Mouse (Mus musculus) lung, embryonic 16.5 days (tissue): ENCODE measurements around the gene Nccrp1. TPM values are rescaled to one million over a fixed set of nuclear protein-coding genes. Genes with fewer than 3 reads are reported as not detected.
"Not testable (repeated sequence)": the region's sequence is repeated elsewhere in the genome, so short reads cannot be mapped to it uniquely, and the experiment has no call there.

Source experiments
- ATAC-seq: fragments of 200-750 bp; cut with Nextera tagmentation; 2 replicates; pipeline ENCODE4 v1.8.0; 2017; ENCODE audit warnings: low read depth, mild to moderate bottlenecking, moderate library complexity
- H3K27ac ChIP-seq: fragments of 300-500 bp; sonication (generic); 2 replicates; pipeline ENCODE4 v1.5.1; 2014; ENCODE audit warnings: mild to moderate bottlenecking, control low read depth, low read length
- H3K27me3 ChIP-seq: fragments of 300-500 bp; sonication (generic); 2 replicates; pipeline ENCODE4 v1.6.1; 2014; ENCODE audit warnings: low read depth, low read length, mixed read lengths; ENCODE audit not compliant: control insufficient read depth, insufficient read depth
- H3K36me3 ChIP-seq: fragments of 300-500 bp; sonication (generic); 2 replicates; pipeline ENCODE4 v1.6.1; 2014; ENCODE audit warnings: low read length; ENCODE audit not compliant: control insufficient read depth, insufficient read depth
- H3K4me1 ChIP-seq: fragments of 300-500 bp; sonication (generic); replicated peaks from 2 replicates; pipeline ENCODE4 v1.6.1; 2014; ENCODE audit warnings: low read length, mixed read lengths; ENCODE audit not compliant: control insufficient read depth, insufficient read depth
- H3K4me2 ChIP-seq: fragments of 300-500 bp; sonication (generic); 2 replicates; pipeline ENCODE4 v1.6.1; 2014; ENCODE audit warnings: low read depth, low read length, control low read depth
- H3K4me3 ChIP-seq: fragments of 300-500 bp; sonication (generic); 2 replicates; pipeline ENCODE4 v1.5.1; 2014; ENCODE audit warnings: mild to moderate bottlenecking, low read length, control low read depth
- H3K9ac ChIP-seq: fragments of 300-500 bp; sonication (generic); 2 replicates; pipeline ENCODE4 v1.6.1; 2014; ENCODE audit warnings: low read length, control low read depth
- H3K9me3 ChIP-seq: fragments of 300-500 bp; sonication (generic); 2 replicates; pipeline ENCODE4 v1.6.1; 2016; ENCODE audit warnings: low read length; ENCODE audit not compliant: control insufficient read depth
- WGBS: fragments of 180-500 bp; shearing (Covaris S2); extraction: QIAGEN DNeasy Blood & Tissue Kit; methylation state at CpG from one replicate; pipeline ENCODE4 v1.1.7; 2014; 5-methylcytosine and 5-hydroxymethylcytosine counted together
- microRNA-seq: library from miRNA; unstranded; fragments of <30 nt; microRNA quantifications from one replicate; pipeline ENCODE4, GENCODE M21; 2016
- polyA plus RNA-seq: library from polyadenylated mRNA; unstranded; fragments of >200 nt; fragmentation: Nextera tagmentation; extraction: Ambion mirVana; gene quantifications from 2 replicates; pipeline ENCODE4 v1.2.1, GENCODE M21; 2015

The Nccrp1 gene
- polyA plus RNA-seq, 1 experiment from 2014 or later = not detected

DNA sequence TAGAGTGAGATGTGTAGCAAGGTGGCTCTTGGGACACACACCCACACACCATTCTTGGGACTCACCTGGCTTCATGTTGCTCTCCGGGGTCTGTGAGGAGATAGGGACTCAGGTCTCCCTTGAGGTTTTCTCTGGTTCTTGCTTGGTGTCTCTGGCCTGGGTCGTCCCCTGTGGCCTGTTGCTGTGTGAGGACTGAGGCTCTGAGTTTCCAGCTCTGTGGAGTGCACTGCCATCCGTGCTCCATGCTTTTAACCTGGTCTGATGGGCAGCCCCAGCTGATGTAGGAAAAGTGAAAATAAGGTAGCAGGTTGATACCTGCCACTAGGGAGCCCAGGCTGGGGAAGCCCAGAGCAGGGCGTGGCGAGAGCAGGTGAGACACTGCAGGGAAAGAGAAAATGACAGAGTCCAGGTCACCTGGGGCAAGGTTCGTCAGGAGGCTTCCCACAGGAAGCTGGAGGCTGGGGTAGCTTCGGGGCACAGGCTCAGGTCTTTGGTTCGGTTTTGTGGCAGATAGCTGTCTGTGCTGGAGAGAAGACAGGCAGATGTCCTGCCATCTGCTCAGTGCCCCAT lies 36.6 kb downstream of the Nccrp1 start, which contains the start of gene Ifnl2:
TSS of gene Ifnl2 (minus strand) at position 51 of the 570 bp plus-strand sequence.
- H3K36me3 ChIP-seq, H3K27me3 ChIP-seq, H3K4me1 ChIP-seq, H3K4me3 ChIP-seq, H3K9ac ChIP-seq, ATAC-seq, H3K4me2 ChIP-seq, H3K27ac ChIP-seq, H3K9me3 ChIP-seq: not testable (repeated sequence)
- 64% methylated on average over 8 of the region's 8 CpGs for WGBS

DNA sequence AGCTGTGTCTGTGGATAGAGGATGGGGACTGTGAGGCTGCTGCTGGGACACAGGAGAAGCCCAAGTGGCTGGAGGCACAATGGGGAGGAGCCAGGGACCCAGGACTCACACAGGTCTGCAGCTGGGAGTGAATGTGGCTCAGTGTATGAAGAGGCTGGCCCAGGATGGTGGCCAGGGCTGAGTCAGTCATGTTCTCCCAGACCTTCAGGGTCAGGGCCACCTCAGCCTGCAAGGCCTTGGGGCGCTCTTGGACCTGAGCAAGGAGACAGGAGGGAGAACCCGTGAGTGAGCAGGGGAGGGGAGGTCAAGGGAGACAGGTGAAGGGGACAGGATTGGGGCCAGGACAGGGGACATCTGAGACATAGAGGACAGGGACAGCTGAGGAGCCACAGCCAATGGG lies 37.9 kb downstream of the Nccrp1 start:
- H3K4me2 ChIP-seq, H3K27me3 ChIP-seq, H3K9ac ChIP-seq, H3K4me1 ChIP-seq, H3K9me3 ChIP-seq, H3K27ac ChIP-seq, ATAC-seq, H3K36me3 ChIP-seq, H3K4me3 ChIP-seq: not testable (repeated sequence)
- WGBS = 80% methylated on average over 1 of the region's 2 CpGs

DNA sequence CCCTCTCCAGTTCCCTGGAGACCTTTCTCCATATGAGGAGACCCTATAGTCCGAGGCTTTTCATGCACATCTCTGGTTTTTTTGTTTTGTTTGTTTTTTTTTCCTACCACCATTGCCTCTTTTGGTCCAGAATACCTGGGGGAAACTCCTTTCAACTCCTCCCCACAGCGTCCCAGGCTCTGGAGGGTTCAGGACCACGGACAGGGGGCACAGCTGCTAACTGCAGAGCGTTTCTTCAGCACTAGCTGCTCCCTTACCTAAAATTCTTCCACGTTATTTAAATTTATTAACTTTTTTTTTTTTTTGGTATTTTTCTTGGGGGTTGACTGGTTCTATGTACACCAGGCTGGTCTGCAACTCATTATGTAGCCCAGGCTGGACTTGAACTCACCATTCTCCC lies 41.5 kb downstream of the Nccrp1 start:
- 5% methylated on average over 5 of the region's 5 CpGs for WGBS

DNA sequence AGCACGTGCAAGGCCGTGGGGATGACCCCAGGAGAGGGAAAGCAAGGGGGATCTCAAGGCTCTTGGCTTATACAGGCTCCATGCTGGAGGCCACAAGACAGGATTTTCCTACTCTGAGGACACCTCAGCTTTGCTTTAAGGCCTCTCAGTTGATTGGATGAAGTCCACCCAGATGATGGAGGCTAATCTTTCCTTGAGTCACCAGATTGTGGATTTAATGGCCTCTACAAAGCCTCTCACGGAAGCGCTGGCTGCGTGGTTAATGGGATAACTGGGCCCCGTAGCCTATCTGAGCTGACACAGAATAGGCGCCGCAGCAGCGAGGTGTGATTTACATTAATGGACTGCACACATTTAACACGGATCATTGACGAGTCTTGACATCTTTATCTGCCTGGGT lies 51.6 kb downstream of the Nccrp1 start:
- no peak overlapping the region for H3K27ac ChIP-seq
- H3K9ac ChIP-seq = no peak overlapping the region
- no peak overlapping the region for H3K4me3 ChIP-seq
- no peak overlapping the region for H3K4me2 ChIP-seq
- H3K4me1 ChIP-seq = no peaks in the 10 kb centered on the region
- H3K36me3 ChIP-seq = no peaks in the 10 kb centered on the region
- no peaks in the 10 kb centered on the region for H3K9me3 ChIP-seq
- WGBS = 57% methylated on average over 11 of the region's 11 CpGs
- no peak for ATAC-seq
- no peaks in the 10 kb centered on the region for H3K27me3 ChIP-seq

More for the DNA sequence above, 41.5 kb downstream of the Nccrp1 start:
- Histone ChIP-seq H3K27me3 (no peaks in the 10 kb centered on the region), H3K4me2 (no peak overlapping the region), H3K4me1 (no peaks in the 10 kb centered on the region), H3K36me3 (no peaks in the 10 kb centered on the region), H3K4me3 (no peak overlapping the region), H3K9ac (no peak overlapping the region), H3K27ac (no peak overlapping the region), H3K9me3 (no peaks in the 10 kb centered on the region)
- ATAC-seq = no peak

Small RNA genes within 50 kb of the gene (microRNA-seq; reads per million reads assigned to microRNA genes)
- gene Mir7049 = not detected

Other genes with a start within 250 kb of the Nccrp1 start
- 0.20 and 0.43 TPM in 2 replicates for gene Dll3, start 245.0 kb downstream of the Nccrp1 start, polyA plus RNA-seq
- gene Timm50, start 235.2 kb downstream of the Nccrp1 start, polyA plus RNA-seq = 120 and 124 TPM in 2 replicates
- gene Supt5, start 208.5 kb downstream of the Nccrp1 start, polyA plus RNA-seq = 84.4 and 91.8 TPM in 2 replicates
- gene Rps16, start 196.6 kb downstream of the Nccrp1 start, polyA plus RNA-seq = 981 and 1,007 TPM in 2 replicates
- gene Plekhg2, start 174.7 kb downstream of the Nccrp1 start, polyA plus RNA-seq = 69.0 and 70.0 TPM in 2 replicates
- gene Zfp36, start 167.0 kb downstream of the Nccrp1 start, polyA plus RNA-seq = 23.9 and 26.8 TPM in 2 replicates
- 46.8 and 50.2 TPM in 2 replicates for gene Med29, start 154.5 kb downstream of the Nccrp1 start, polyA plus RNA-seq
- 87.6 and 89.7 TPM in 2 replicates for gene Paf1, start 154.3 kb downstream of the Nccrp1 start, polyA plus RNA-seq
- gene Gmfg, start 109.8 kb downstream of the Nccrp1 start, polyA plus RNA-seq = 46.6 and 47.1 TPM in 2 replicates
- 1.5 and 1.8 TPM in 2 replicates for gene Lrfn1, start 95.3 kb downstream of the Nccrp1 start, polyA plus RNA-seq
- not detected in 2 replicates for gene Ifnl2, start 36.8 kb downstream of the Nccrp1 start, polyA plus RNA-seq
- not detected in 2 replicates for gene Ifnl3, start 24.4 kb downstream of the Nccrp1 start, polyA plus RNA-seq
- gene Sycn, start 6.4 kb downstream of the Nccrp1 start, polyA plus RNA-seq = not detected in 2 replicates
- 11.9 and 15.1 TPM in 2 replicates for gene Samd4b, start 50.9 kb upstream of the Nccrp1 start, polyA plus RNA-seq
- 58.2 and 60.5 TPM in 2 replicates for gene Pak4, start 50.9 kb upstream of the Nccrp1 start, polyA plus RNA-seq
- gene Acp7, start 84.1 kb upstream of the Nccrp1 start, polyA plus RNA-seq = not detected in 2 replicates
- 5.2 and 6.9 TPM in 2 replicates for gene Fbxo27, start 145.6 kb upstream of the Nccrp1 start, polyA plus RNA-seq
- gene Fbxo17, start 169.6 kb upstream of the Nccrp1 start, polyA plus RNA-seq = 13.9 and 15.8 TPM in 2 replicates
- gene Mrps12, start 194.6 kb upstream of the Nccrp1 start, polyA plus RNA-seq = 120 TPM in 2 replicates
- gene Sars2, start 194.7 kb upstream of the Nccrp1 start, polyA plus RNA-seq = 24.1 and 25.8 TPM in 2 replicates
- gene Ccer2, start 208.9 kb upstream of the Nccrp1 start, polyA plus RNA-seq = not detected in 2 replicates
- gene Sirt2, start 219.5 kb upstream of the Nccrp1 start, polyA plus RNA-seq = 69.0 and 69.5 TPM in 2 replicates
- 35.3 and 37.3 TPM in 2 replicates for gene Nfkbib, start 220.3 kb upstream of the Nccrp1 start, polyA plus RNA-seq
- gene Rinl, start 241.7 kb upstream of the Nccrp1 start, polyA plus RNA-seq = 9.2 and 9.5 TPM in 2 replicates